Mouse (Mus musculus) large intestine, adult 2 months (tissue): ENCODE data around the gene Camkmt. TPM values are rescaled to one million over a fixed set of nuclear protein-coding genes. Genes with fewer than 3 reads are reported as not detected.

ENCODE experiments used
- DNase-seq: peaks from one replicate; pipeline ENCODE4 v3.0.0-alpha.2; 2012; ENCODE audit warnings: low read depth, low spot score
- WGBS: fragments of 180-500 bp; shearing (Covaris S2); methylation state at CpG from one replicate; pipeline ENCODE4 v1.1.7; 2018; 5-methylcytosine and 5-hydroxymethylcytosine counted together
- polyA plus RNA-seq: library from polyadenylated mRNA; depleted of rRNA; stranded (reverse); fragments of >200 nt; gene quantifications from 2 replicates; pipeline ENCODE4 v1.2.3, GENCODE M21; 2012

Gene Camkmt
- polyA plus RNA-seq, 1 experiment, result 1.9 TPM

- DNase-seq, result no peak
- 91% methylated on average over 5 of the region's 5 CpGs for WGBS
Measured at GRCm38 (mm10) chr17:85483086-85483485, 392.7 kb downstream of the Camkmt start.

GRCm38 (mm10) chr17:85484015-85484414, 393.7 kb downstream of the Camkmt start:
- DNase-seq, result no peak
- 22% methylated on average over 8 of the region's 8 CpGs for WGBS

- no peak for DNase-seq
- WGBS, result 31% methylated on average over 5 of the region's 5 CpGs
Measured at GRCm38 (mm10) chr17:85484526-85484925, 394.2 kb downstream of the Camkmt start.

- 2% methylated on average over 30 of the region's 30 CpGs for WGBS
- no peak for DNase-seq
Measured at GRCm38 (mm10) chr17:85485065-85485945, 395.0 kb downstream of the Camkmt start.

GRCm38 (mm10) chr17:85485946-85486533, 395.7 kb downstream of the Camkmt start:
- no peak for DNase-seq
- WGBS, result 6% methylated on average over 14 of the region's 14 CpGs

GRCm38 (mm10) chr17:85486585-85487480, 396.5 kb downstream of the Camkmt start:
- 8% methylated on average over 52 of the region's 52 CpGs for WGBS
- DNase-seq, result no peak

- WGBS, result 55% methylated on average over 3 of the region's 3 CpGs
Measured at GRCm38 (mm10) chr17:85487531-85487930, 397.2 kb downstream of the Camkmt start.

GRCm38 (mm10) chr17:85488601-85489487, 398.5 kb downstream of the Camkmt start:
- DNase-seq, result no peak
- 10% methylated on average over 14 of the region's 14 CpGs for WGBS

More at GRCm38 (mm10) chr17:85487531-85487930, 397.2 kb downstream of the Camkmt start:
- no peak for DNase-seq

- no peak for DNase-seq
- 5% methylated on average over 10 of the region's 10 CpGs for WGBS
Measured at GRCm38 (mm10) chr17:85489488-85489980, 399.2 kb downstream of the Camkmt start.

GRCm38 (mm10) chr17:85491491-85491890, 401.1 kb downstream of the Camkmt start:
- WGBS, result 66% methylated on average over 3 of the region's 3 CpGs
- DNase-seq, result no peak

- DNase-seq, result no peak
- WGBS, result 51% methylated on average over 4 of the region's 4 CpGs
Measured at GRCm38 (mm10) chr17:85493521-85493920, 403.2 kb downstream of the Camkmt start.

- WGBS, result 89% methylated on average over 3 of the region's 3 CpGs
- no peak for DNase-seq
Measured at GRCm38 (mm10) chr17:85495012-85495754, 404.8 kb downstream of the Camkmt start.

GRCm38 (mm10) chr17:85495871-85496270, 405.5 kb downstream of the Camkmt start:
- DNase-seq, result no peak
- 84% methylated on average over 6 of the region's 6 CpGs for WGBS

- no peak for DNase-seq
Measured at GRCm38 (mm10) chr17:85504888-85505287, 414.5 kb downstream of the Camkmt start.

GRCm38 (mm10) chr17:85506206-85507088, 416.1 kb downstream of the Camkmt start:
- no peak for DNase-seq
- WGBS, result 81% methylated on average over 15 of the region's 15 CpGs

GRCm38 (mm10) chr17:85507089-85507460, 416.7 kb downstream of the Camkmt start:
- 90% methylated on average over 4 of the region's 4 CpGs for WGBS

More at GRCm38 (mm10) chr17:85507089-85507460, 416.7 kb downstream of the Camkmt start:
- DNase-seq, result no peak
